Mouse (Mus musculus) heart, embryonic 13.5 days (tissue): ENCODE measurements at regions not wholly inside any gene's neighbourhood (a gene's known extent, or its start where the extent isn't known, plus 50 kb on each side); places are given as distances from the start of the nearest gene placed in this dataset.
"Not testable (repeated sequence)": the region's sequence is repeated elsewhere in the genome, so short reads cannot be mapped to it uniquely, and the experiment has no call there.

Experiments
- ATAC-seq: fragments of 200-750 bp; cut with Nextera tagmentation; 2 replicates; pipeline ENCODE4 v1.8.0; 2017; ENCODE audit warnings: moderate TSS enrichment; ENCODE audit not compliant: insufficient number of reproducible peaks, low FRiP score, low TSS enrichment; ENCODE audit errors: extremely low read depth
- H3K27ac ChIP-seq: fragments of 300-500 bp; sonication (generic); replicated peaks from 2 replicates; pipeline ENCODE4 v1.5.1; 2015; ENCODE audit warnings: moderate library complexity, mild to moderate bottlenecking, inconsistent platforms
- H3K27me3 ChIP-seq: fragments of 300-500 bp; sonication (generic); replicated peaks from 2 replicates; pipeline ENCODE4 v1.6.1; 2015; ENCODE audit warnings: mild to moderate bottlenecking, inconsistent platforms
- H3K36me3 ChIP-seq: fragments of 300-500 bp; sonication (generic); 2 replicates; pipeline ENCODE4 v1.6.1; 2015; ENCODE audit warnings: mild to moderate bottlenecking, inconsistent platforms
- H3K4me1 ChIP-seq: fragments of 300-500 bp; sonication (generic); 2 replicates; pipeline ENCODE4 v1.6.1; 2015; ENCODE audit warnings: inconsistent platforms
- H3K4me2 ChIP-seq: fragments of 300-500 bp; sonication (generic); 2 replicates; pipeline ENCODE4 v1.6.1; 2015; ENCODE audit warnings: inconsistent platforms, mild to moderate bottlenecking, moderate library complexity
- H3K4me3 ChIP-seq: fragments of 300-500 bp; sonication (generic); 2 replicates; pipeline ENCODE4 v1.5.1; 2015; ENCODE audit warnings: moderate library complexity, mild to moderate bottlenecking, inconsistent platforms
- H3K9ac ChIP-seq: fragments of 300-500 bp; sonication (generic); 2 replicates; pipeline ENCODE4 v1.6.1; 2015; ENCODE audit warnings: inconsistent platforms, mild to moderate bottlenecking, moderate library complexity
- H3K9me3 ChIP-seq: fragments of 300-500 bp; sonication (generic); 2 replicates; pipeline ENCODE4 v1.6.1; 2016; ENCODE audit warnings: inconsistent platforms
- WGBS: fragments of 180-500 bp; shearing (Covaris S2); methylation state at CpG from one replicate; pipeline ENCODE4 v1.1.7; 2015; ENCODE audit warnings: mixed read lengths; 5-methylcytosine and 5-hydroxymethylcytosine counted together

GRCm38 (mm10) chr6:31898609-31899008 is 151.4 kb upstream of the 1700012A03Rik start:
- Histone ChIP-seq H3K4me1 (no peaks in the 10 kb centered on the region), H3K36me3 (no peaks in the 10 kb centered on the region)
- ATAC-seq = no peak

GRCm38 (mm10) chr6:31897001-31897400 is 153.0 kb upstream of the 1700012A03Rik start:
- Histone ChIP-seq H3K27ac (no peak overlapping the region), H3K27me3 (no peaks in the 10 kb centered on the region), H3K9ac (no peak overlapping the region), H3K4me2 (no peak overlapping the region), H3K36me3 (no peaks in the 10 kb centered on the region), H3K4me3 (no peak overlapping the region), H3K9me3 (no peaks in the 10 kb centered on the region), H3K4me1 (no peaks in the 10 kb centered on the region)
- WGBS = 67% methylated on average over 3 of the region's 3 CpGs
- no peak for ATAC-seq

More at GRCm38 (mm10) chr6:31898609-31899008, 151.4 kb upstream of the 1700012A03Rik start:
- H3K4me2 ChIP-seq = no peak overlapping the region
- WGBS = 27% methylated on average over 4 of the region's 4 CpGs
- no peaks in the 10 kb centered on the region for H3K9me3 ChIP-seq
- H3K27me3 ChIP-seq = no peaks in the 10 kb centered on the region
- H3K9ac ChIP-seq = no peak overlapping the region
- no peak overlapping the region for H3K4me3 ChIP-seq
- H3K27ac ChIP-seq = no peak overlapping the region

- no peaks in the 10 kb centered on the region for H3K27me3 ChIP-seq
- no peaks in the 10 kb centered on the region for H3K9me3 ChIP-seq
- H3K4me3 ChIP-seq = no peak overlapping the region
- no peak for ATAC-seq
- H3K4me1 ChIP-seq = no peaks in the 10 kb centered on the region
- no peaks in the 10 kb centered on the region for H3K36me3 ChIP-seq
- WGBS = 49% methylated on average over 3 of the region's 3 CpGs
- no peak overlapping the region for H3K9ac ChIP-seq
- H3K4me2 ChIP-seq = no peak overlapping the region
- H3K27ac ChIP-seq = no peak overlapping the region
Observed at GRCm38 (mm10) chr6:31895835-31896234, 154.2 kb upstream of the 1700012A03Rik start.

GRCm38 (mm10) chr6:31886931-31887330 is 163.1 kb upstream of the 1700012A03Rik start:
- WGBS = 8% methylated on average over 4 of the region's 4 CpGs
- no peak for ATAC-seq
- Histone ChIP-seq H3K9ac (no peak overlapping the region), H3K4me1 (no peaks in the 10 kb centered on the region), H3K27me3 (no peaks in the 10 kb centered on the region), H3K36me3 (no peaks in the 10 kb centered on the region), H3K4me3 (no peak overlapping the region), H3K4me2 (no peak overlapping the region), H3K27ac (no peak overlapping the region), H3K9me3 (no peaks in the 10 kb centered on the region)

GRCm38 (mm10) chr6:31885196-31885595 is 164.8 kb upstream of the 1700012A03Rik start:
- H3K4me2 ChIP-seq, ATAC-seq, H3K4me3 ChIP-seq, H3K36me3 ChIP-seq, H3K27me3 ChIP-seq, H3K4me1 ChIP-seq, H3K9ac ChIP-seq, H3K27ac ChIP-seq, H3K9me3 ChIP-seq: not testable (repeated sequence)
- 13% methylated on average over 1 of the region's 1 CpGs for WGBS

- Histone ChIP-seq H3K27me3 (no peaks in the 10 kb centered on the region), H3K27ac (no peak overlapping the region), H3K4me3 (no peak overlapping the region), H3K4me1 (no peaks in the 10 kb centered on the region), H3K9me3 (no peaks in the 10 kb centered on the region), H3K36me3 (no peaks in the 10 kb centered on the region), H3K9ac (no peak overlapping the region), H3K4me2 (no peak overlapping the region)
- no peak for ATAC-seq
- WGBS = 2% methylated on average over 2 of the region's 2 CpGs
Observed at GRCm38 (mm10) chr6:31883726-31884125, 166.3 kb upstream of the 1700012A03Rik start.

- no peaks in the 10 kb centered on the region for H3K9me3 ChIP-seq
- H3K4me3 ChIP-seq = no peak overlapping the region
- no peak overlapping the region for H3K27ac ChIP-seq
- H3K36me3 ChIP-seq = no peaks in the 10 kb centered on the region
- H3K4me2 ChIP-seq = no peak overlapping the region
- 0 out of 2 replicates have a peak, but pooled peaks cover 3% of the 10 kb centered on the region for H3K4me1 ChIP-seq
- no peak for ATAC-seq
- no peak overlapping the region for H3K9ac ChIP-seq
- no peaks in the 10 kb centered on the region for H3K27me3 ChIP-seq
- WGBS = 70% methylated on average over 6 of the region's 6 CpGs
Observed at GRCm38 (mm10) chr6:31874616-31875015, 175.4 kb upstream of the 1700012A03Rik start.

- Histone ChIP-seq H3K9me3 (no peaks in the 10 kb centered on the region), H3K4me2 (no peak overlapping the region), H3K27ac (no peak overlapping the region), H3K4me1 (0 out of 2 replicates have a peak, but pooled peaks cover 3% of the 10 kb centered on the region), H3K27me3 (no peaks in the 10 kb centered on the region), H3K9ac (no peak overlapping the region), H3K4me3 (no peak overlapping the region), H3K36me3 (no peaks in the 10 kb centered on the region)
- WGBS = 6% methylated on average over 1 of the region's 1 CpGs
- no peak for ATAC-seq
Observed at GRCm38 (mm10) chr6:31873911-31874310, 176.1 kb upstream of the 1700012A03Rik start.

- Histone ChIP-seq H3K36me3 (no peaks in the 10 kb centered on the region), H3K4me3 (no peak overlapping the region), H3K27me3 (no peaks in the 10 kb centered on the region), H3K27ac (no peak overlapping the region), H3K4me1 (0 out of 2 replicates have a peak, but pooled peaks cover 3% of the 10 kb centered on the region), H3K9ac (no peak overlapping the region), H3K4me2 (no peak overlapping the region), H3K9me3 (no peaks in the 10 kb centered on the region)
- ATAC-seq = no peak
- WGBS = 79% methylated on average over 3 of the region's 3 CpGs
Observed at GRCm38 (mm10) chr6:31871766-31872165, 178.3 kb upstream of the 1700012A03Rik start.

- H3K27me3 ChIP-seq = no peaks in the 10 kb centered on the region
- WGBS = 38% methylated on average over 7 of the region's 7 CpGs
- no peak overlapping the region for H3K27ac ChIP-seq
- H3K36me3 ChIP-seq = no peaks in the 10 kb centered on the region
- H3K9ac ChIP-seq = no peak overlapping the region
- no peak overlapping the region for H3K4me3 ChIP-seq
- H3K4me2 ChIP-seq = no peak overlapping the region
- no peaks in the 10 kb centered on the region for H3K4me1 ChIP-seq
- ATAC-seq = no peak
- no peaks in the 10 kb centered on the region for H3K9me3 ChIP-seq
Observed at GRCm38 (mm10) chr6:31861996-31862395, 188.1 kb upstream of the 1700012A03Rik start.

GRCm38 (mm10) chr6:31859621-31860020 is 190.4 kb upstream of the 1700012A03Rik start:
- H3K4me1 ChIP-seq = no peaks in the 10 kb centered on the region
- H3K27ac ChIP-seq = no peak overlapping the region
- no peaks in the 10 kb centered on the region for H3K36me3 ChIP-seq
- no peaks in the 10 kb centered on the region for H3K9me3 ChIP-seq
- H3K4me2 ChIP-seq = no peak overlapping the region
- no peak for ATAC-seq
- 58% methylated on average over 3 of the region's 3 CpGs for WGBS
- no peak overlapping the region for H3K4me3 ChIP-seq
- no peaks in the 10 kb centered on the region for H3K27me3 ChIP-seq
- no peak overlapping the region for H3K9ac ChIP-seq

- H3K4me1 ChIP-seq = no peaks in the 10 kb centered on the region
- no peaks in the 10 kb centered on the region for H3K36me3 ChIP-seq
- no peaks in the 10 kb centered on the region for H3K27me3 ChIP-seq
- no peaks in the 10 kb centered on the region for H3K9me3 ChIP-seq
- no peak for ATAC-seq
- no peak overlapping the region for H3K27ac ChIP-seq
- no peak overlapping the region for H3K4me2 ChIP-seq
- H3K4me3 ChIP-seq = no peak overlapping the region
- 90% methylated on average over 15 of the region's 16 CpGs for WGBS
- no peak overlapping the region for H3K9ac ChIP-seq
Observed at GRCm38 (mm10) chr6:31854261-31854660, 195.8 kb upstream of the 1700012A03Rik start.
